Mouse (Mus musculus) CD4-positive helper T cell, adult 2 months (primary cell): ENCODE data around the gene Stk39.

Experiments
- DNase-seq: peaks from one replicate; pipeline ENCODE4 v3.0.0-alpha.2; 2012; ENCODE audit warnings: low read depth, missing footprints, low spot score

Stk39 gene

GRCm38 (mm10) chr2:68471759-68472550 lies at the start of gene Stk39:
Gene Stk39, minus strand, starts transcription at chr2:68472268.
- DNase-seq, result peak; percentile 81

GRCm38 (mm10) chr2:68515409-68515808 lies 43.3 kb upstream of the Stk39 start:
- DNase-seq, result no peak

- DNase-seq, result no peak
These were observed 31.1 kb upstream of the Stk39 start for GRCm38 (mm10) chr2:68503202-68503601.

GRCm38 (mm10) chr2:68502734-68503133 lies 30.7 kb upstream of the Stk39 start:
- no peak for DNase-seq

GRCm38 (mm10) chr2:68502236-68502635 lies 30.2 kb upstream of the Stk39 start:
- DNase-seq, result no peak

GRCm38 (mm10) chr2:68486275-68486674 lies 14.2 kb upstream of the Stk39 start:
- DNase-seq, result no peak

GRCm38 (mm10) chr2:68485141-68485540 lies 13.1 kb upstream of the Stk39 start:
- peak; percentile 37 for DNase-seq

GRCm38 (mm10) chr2:68482896-68483295 lies 10.8 kb upstream of the Stk39 start:
- no peak for DNase-seq

GRCm38 (mm10) chr2:68479823-68480222 lies 7.8 kb upstream of the Stk39 start:
- no peak for DNase-seq

- no peak for DNase-seq
These were observed 853 bp upstream of the Stk39 start for GRCm38 (mm10) chr2:68472921-68473320.

- no peak for DNase-seq
These were observed 463 bp upstream of the Stk39 start for GRCm38 (mm10) chr2:68472551-68472910.

GRCm38 (mm10) chr2:68470891-68471758 lies 943 bp downstream of the Stk39 start:
- peak; percentile 79 for DNase-seq

- no peak for DNase-seq
These were observed 2.6 kb downstream of the Stk39 start for GRCm38 (mm10) chr2:68469491-68469890.

- DNase-seq, result peak; percentile 47
These were observed 3.4 kb downstream of the Stk39 start for GRCm38 (mm10) chr2:68468698-68469097.

GRCm38 (mm10) chr2:68468259-68468658 lies 3.8 kb downstream of the Stk39 start:
- no peak for DNase-seq

GRCm38 (mm10) chr2:68467085-68467978 lies 4.7 kb downstream of the Stk39 start:
- no peak for DNase-seq

GRCm38 (mm10) chr2:68466124-68467070 lies 5.7 kb downstream of the Stk39 start:
- peak; percentile 88 for DNase-seq

- no peak for DNase-seq
These were observed 6.6 kb downstream of the Stk39 start for GRCm38 (mm10) chr2:68465266-68466123.

- no peak for DNase-seq
These were observed 7.6 kb downstream of the Stk39 start for GRCm38 (mm10) chr2:68464456-68464855.

GRCm38 (mm10) chr2:68463801-68464200 lies 8.3 kb downstream of the Stk39 start:
- DNase-seq, result no peak
